Mouse (Mus musculus): ENCODE measurements at regions not wholly inside any gene's neighbourhood (a gene's known extent, or its start where the extent isn't known, plus 50 kb on each side); places are given as distances from the start of the nearest gene placed in this dataset.

DNA sequence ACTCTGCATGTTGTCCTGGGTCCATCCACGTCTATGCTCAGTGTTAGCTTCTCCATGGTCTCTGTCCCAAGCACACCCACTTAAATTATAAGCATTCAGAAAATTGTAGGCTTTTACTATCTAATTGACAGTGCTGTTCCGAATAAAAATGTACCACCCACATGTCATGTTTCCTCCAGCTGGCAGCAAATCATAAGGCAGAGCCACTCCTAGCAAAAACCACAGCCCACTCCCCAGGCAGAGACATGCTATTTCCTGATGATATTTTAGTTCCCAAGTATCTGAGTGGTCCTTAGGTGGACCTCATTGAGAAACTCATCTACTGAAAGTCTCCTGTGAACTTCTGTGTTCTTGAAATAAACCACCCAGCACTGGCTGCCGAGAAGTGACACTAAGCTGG is 117.1 kb downstream of the Spata18 start:
- H3K4me1 ChIP-seq = no peaks in the 10 kb centered on the region
- H3K4me3 ChIP-seq = no peak overlapping the region
- WGBS = 78% methylated on average over 3 of the region's 3 CpGs
- H3K27me3 ChIP-seq (ENCODE audit: poor library complexity, severe bottlenecking) = no peaks in the 10 kb centered on the region
- DNase-seq (ENCODE audit: extremely low spot score, low spot score) = no peak
- no peaks in the 10 kb centered on the region for H3K36me3 ChIP-seq (replicated peaks)
- H3K27ac ChIP-seq = no peak overlapping the region
- peaks cover 7% of the 10 kb centered on the region; the same call in 1 of the 2 replicates for H3K9me3 ChIP-seq

GRCm38 (mm10) chr5:73775775-73776548 is 124.8 kb downstream of the Spata18 start:
- DNase-seq (ENCODE audit: extremely low spot score, low spot score) = no peak
- no peaks in the 10 kb centered on the region for H3K27me3 ChIP-seq (ENCODE audit: poor library complexity, severe bottlenecking)
- 75% methylated on average over 7 of the region's 7 CpGs for WGBS
- H3K4me3 ChIP-seq = no peak overlapping the region
- no peaks in the 10 kb centered on the region for H3K36me3 ChIP-seq (replicated peaks)
- H3K27ac ChIP-seq = no peak overlapping the region
- H3K4me1 ChIP-seq = 0 out of 2 replicates have a peak, but pooled peaks cover 6% of the 10 kb centered on the region
- H3K9me3 ChIP-seq = peaks cover 8% of the 10 kb centered on the region; the same call in 1 of the 2 replicates

- H3K27me3 ChIP-seq (ENCODE audit: poor library complexity, severe bottlenecking) = no peaks in the 10 kb centered on the region
- WGBS = 88% methylated on average over 9 of the region's 9 CpGs
- DNase-seq (ENCODE audit: extremely low spot score, low spot score) = no peak
- no peak overlapping the region for H3K27ac ChIP-seq
- no peak overlapping the region for H3K4me3 ChIP-seq
- peaks cover 10% of the 10 kb centered on the region for H3K4me1 ChIP-seq
- peaks cover 8% of the 10 kb centered on the region; the same call in 1 of the 2 replicates for H3K9me3 ChIP-seq
- H3K36me3 ChIP-seq (replicated peaks) = no peaks in the 10 kb centered on the region
These were observed 126.2 kb downstream of the Spata18 start for GRCm38 (mm10) chr5:73777282-73777921.

DNA sequence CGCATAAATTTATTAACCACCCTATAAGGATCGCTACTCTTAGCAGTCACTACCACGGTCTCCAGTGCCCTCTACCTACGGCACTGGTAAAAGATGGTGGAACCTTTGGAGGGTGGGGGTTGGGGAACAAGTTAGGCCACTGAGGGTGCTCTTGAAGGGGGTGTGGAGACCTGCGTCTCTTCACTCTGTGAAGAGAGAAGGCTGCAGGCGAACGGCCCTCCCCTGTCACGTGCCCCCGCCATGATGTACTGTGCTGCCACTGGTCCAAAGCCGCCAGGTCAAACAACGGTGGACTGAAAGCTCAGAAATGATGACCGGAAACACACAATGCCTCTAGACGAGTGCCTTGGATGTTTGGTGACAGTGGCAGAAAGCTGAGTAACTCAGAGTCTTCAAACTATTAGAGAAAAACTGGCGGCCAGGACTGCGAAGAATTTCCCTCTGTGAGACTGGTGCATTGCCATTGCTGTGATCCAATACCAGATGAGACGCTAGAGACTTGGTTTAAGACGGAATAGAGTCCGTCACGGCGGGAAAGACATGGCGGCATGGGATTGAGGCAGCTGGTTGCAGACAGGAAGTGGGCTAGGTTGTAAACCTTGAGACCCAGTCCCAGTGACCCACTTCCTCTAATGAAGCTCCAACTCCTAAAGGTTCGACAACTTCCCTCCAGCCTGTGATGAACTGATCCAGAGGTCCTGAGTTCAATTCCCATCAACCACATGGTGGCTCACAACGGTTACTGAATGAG is 130.2 kb downstream of the Spata18 start:
- Histone ChIP-seq H3K27ac (no peak overlapping the region), H3K4me1 (peaks cover 24% of the 10 kb centered on the region), H3K36me3 (replicated peaks) (no peaks in the 10 kb centered on the region), H3K27me3 (ENCODE audit: poor library complexity, severe bottlenecking) (no peaks in the 10 kb centered on the region), H3K9me3 (no peaks in the 10 kb centered on the region), H3K4me3 (no peak overlapping the region)
- no peak for DNase-seq (ENCODE audit: extremely low spot score, low spot score)
- 93% methylated on average over 23 of the region's 23 CpGs for WGBS

DNA sequence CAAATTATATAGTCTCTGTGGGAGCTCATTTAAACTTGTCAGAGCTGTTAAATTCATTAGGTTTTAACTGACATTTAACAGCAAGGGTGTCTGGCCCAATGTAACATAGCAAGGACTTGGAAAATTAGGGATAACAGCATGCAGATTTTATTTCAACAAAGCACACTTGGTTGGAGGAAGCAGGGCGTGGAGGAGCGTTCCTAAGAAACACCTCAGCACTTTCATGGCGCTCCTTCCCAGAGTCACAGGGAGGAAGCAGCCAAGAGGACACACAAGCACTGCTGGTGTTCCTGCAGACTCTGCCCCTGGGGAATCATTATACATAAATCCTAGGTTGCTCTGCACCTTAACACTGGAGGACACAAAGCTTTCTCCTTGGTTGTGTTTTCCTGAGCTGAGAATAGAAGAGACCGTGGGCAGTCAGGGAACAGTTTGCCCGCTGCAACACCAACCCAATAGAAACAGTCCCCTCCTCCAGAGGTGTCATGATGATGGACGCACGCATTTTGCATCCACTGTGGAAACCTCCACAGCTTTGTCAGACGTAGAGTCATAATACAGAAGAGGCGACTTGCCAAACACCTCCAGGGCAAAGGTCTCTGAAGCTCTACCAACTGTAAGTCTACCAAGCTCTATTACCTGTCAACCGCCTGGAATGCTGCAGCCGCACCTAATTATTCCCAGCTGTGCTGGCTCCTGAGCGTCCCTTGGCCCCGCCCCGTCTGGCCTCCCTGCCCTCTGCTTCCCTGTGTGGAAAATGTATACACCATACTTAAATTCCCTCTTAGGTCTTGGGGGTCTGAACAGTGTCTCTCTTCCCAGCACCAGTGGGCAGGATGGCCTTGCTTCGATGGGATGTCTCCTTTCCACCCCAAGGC is 131.3 kb downstream of the Spata18 start:
- WGBS = 66% methylated on average over 15 of the region's 15 CpGs
- H3K4me3 ChIP-seq = no peak overlapping the region

DNA sequence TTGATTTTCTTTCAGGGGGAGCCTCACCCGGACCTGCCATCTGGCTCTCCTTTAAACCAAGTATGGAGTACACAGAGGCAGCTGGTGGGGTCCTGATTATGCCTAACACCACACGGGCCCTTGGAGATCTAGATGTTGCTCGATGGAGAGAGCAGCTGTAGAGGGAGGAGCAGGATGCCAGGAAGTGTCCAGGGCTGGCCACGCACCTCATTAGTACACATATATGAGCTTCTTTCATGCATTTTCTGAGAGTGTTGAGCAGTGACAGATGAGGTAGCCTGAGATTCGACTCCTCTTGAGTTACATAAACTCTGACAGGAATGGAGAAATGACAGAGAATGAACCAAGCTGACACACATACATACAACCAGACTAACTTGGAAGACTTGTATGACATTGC is 136.1 kb downstream of the Spata18 start:
- DNase-seq (ENCODE audit: extremely low spot score, low spot score) = no peak

More for the DNA sequence above, 131.3 kb downstream of the Spata18 start:
- no peaks in the 10 kb centered on the region for H3K27me3 ChIP-seq (ENCODE audit: poor library complexity, severe bottlenecking)
- peaks cover 24% of the 10 kb centered on the region for H3K4me1 ChIP-seq
- H3K27ac ChIP-seq = peak overlapping the region; percentile 65
- no peaks in the 10 kb centered on the region for H3K36me3 ChIP-seq (replicated peaks)
- DNase-seq (ENCODE audit: extremely low spot score, low spot score) = peak; percentile 51
- no peaks in the 10 kb centered on the region for H3K9me3 ChIP-seq

DNA sequence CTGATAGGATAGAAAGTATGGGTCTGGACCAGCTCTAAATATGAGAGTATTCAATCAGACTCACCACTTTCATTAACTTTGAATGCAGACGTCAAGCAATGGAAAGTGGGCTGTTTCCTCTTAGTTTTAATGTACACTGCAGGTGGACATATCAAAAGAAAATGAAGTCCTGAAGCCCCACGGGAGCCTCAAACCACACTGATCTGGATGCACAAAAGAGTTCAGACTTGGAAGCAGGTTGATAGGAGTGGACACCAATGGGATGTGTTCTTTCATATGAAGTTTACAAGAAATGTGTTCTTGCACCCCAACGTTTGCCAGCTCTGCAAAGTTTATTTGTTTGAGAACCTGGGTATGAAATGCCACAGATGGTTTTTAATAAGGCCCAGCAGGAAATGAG is 141.0 kb downstream of the Spata18 start:
- H3K9me3 ChIP-seq = no peaks in the 10 kb centered on the region
- H3K36me3 ChIP-seq (replicated peaks) = no peaks in the 10 kb centered on the region
- no peak for DNase-seq (ENCODE audit: extremely low spot score, low spot score)
- H3K27me3 ChIP-seq (ENCODE audit: poor library complexity, severe bottlenecking) = no peaks in the 10 kb centered on the region
- H3K27ac ChIP-seq = no peak overlapping the region
- H3K4me1 ChIP-seq = no peaks in the 10 kb centered on the region
- H3K4me3 ChIP-seq = no peak overlapping the region
- WGBS = 86% methylated on average over 3 of the region's 3 CpGs

More for the DNA sequence above, 136.1 kb downstream of the Spata18 start:
- Histone ChIP-seq H3K4me3 (no peak overlapping the region), H3K9me3 (no peaks in the 10 kb centered on the region), H3K27ac (no peak overlapping the region), H3K27me3 (ENCODE audit: poor library complexity, severe bottlenecking) (no peaks in the 10 kb centered on the region), H3K36me3 (replicated peaks) (no peaks in the 10 kb centered on the region), H3K4me1 (peaks cover 21% of the 10 kb centered on the region)
- WGBS = 84% methylated on average over 5 of the region's 5 CpGs

DNA sequence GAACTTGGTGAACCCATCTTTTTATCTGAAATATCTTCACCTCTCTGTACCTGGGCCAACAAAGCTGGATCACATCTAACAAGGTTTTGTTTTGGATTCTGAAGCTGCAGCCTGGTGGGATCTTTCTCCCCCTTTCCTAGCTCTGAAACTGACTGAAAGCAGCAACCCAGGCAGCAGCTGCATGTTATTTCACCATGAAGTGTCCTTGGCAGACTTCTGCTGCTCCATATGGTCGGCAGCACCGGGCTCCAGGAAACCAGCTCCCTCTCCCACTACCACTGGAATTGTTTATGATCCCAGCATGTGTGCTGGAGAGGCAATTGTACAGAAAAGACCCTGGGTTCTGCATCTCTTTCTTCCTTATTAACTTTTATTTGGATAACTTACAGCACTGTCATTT is 145.0 kb downstream of the Spata18 start:
- Histone ChIP-seq H3K36me3 (replicated peaks) (no peaks in the 10 kb centered on the region), H3K9me3 (no peaks in the 10 kb centered on the region), H3K27me3 (ENCODE audit: poor library complexity, severe bottlenecking) (no peaks in the 10 kb centered on the region), H3K4me1 (no peaks in the 10 kb centered on the region), H3K4me3 (no peak overlapping the region), H3K27ac (no peak overlapping the region)
- DNase-seq (ENCODE audit: extremely low spot score, low spot score) = no peak
- 77% methylated on average over 2 of the region's 2 CpGs for WGBS

GRCm38 (mm10) chr5:73797980-73798379 is 146.8 kb downstream of the Spata18 start:
- H3K27me3 ChIP-seq (ENCODE audit: poor library complexity, severe bottlenecking) = no peaks in the 10 kb centered on the region
- H3K36me3 ChIP-seq (replicated peaks) = no peaks in the 10 kb centered on the region
- H3K4me3 ChIP-seq = no peak overlapping the region
- H3K4me1 ChIP-seq = no peaks in the 10 kb centered on the region
- no peak overlapping the region for H3K27ac ChIP-seq
- no peak for DNase-seq (ENCODE audit: extremely low spot score, low spot score)
- no peaks in the 10 kb centered on the region for H3K9me3 ChIP-seq
- WGBS = 82% methylated on average over 3 of the region's 3 CpGs

DNA sequence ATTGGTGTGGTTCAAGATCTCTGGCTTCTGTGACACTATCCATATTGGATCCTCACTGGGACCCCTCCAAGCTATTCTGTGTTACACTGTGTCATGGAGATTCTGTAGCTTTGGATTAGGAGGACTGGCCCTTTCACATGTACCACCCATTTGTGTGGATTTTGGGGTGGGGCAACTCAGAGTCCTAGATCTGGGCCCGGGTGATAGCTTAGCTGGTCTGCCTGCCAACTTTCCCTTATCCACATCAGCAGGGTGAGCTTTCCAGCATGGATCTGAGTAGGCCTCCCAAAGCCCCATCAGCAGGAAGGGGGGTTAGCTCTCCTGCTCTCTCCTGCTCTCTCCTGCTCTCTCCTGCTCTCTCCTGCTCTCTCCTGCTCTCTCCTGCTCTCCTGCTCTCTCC is 152.3 kb downstream of the Spata18 start:
- H3K27me3 ChIP-seq (ENCODE audit: poor library complexity, severe bottlenecking) = no peaks in the 10 kb centered on the region
- no peak overlapping the region for H3K27ac ChIP-seq
- H3K9me3 ChIP-seq = peaks cover 10% of the 10 kb centered on the region; the same call in 1 of the 2 replicates
- H3K4me1 ChIP-seq = no peaks in the 10 kb centered on the region
- no peaks in the 10 kb centered on the region for H3K36me3 ChIP-seq (replicated peaks)
- no peak for DNase-seq (ENCODE audit: extremely low spot score, low spot score)
- no peak overlapping the region for H3K4me3 ChIP-seq
- WGBS = 86% methylated on average over 1 of the region's 1 CpGs

- WGBS = 85% methylated on average over 4 of the region's 4 CpGs
- H3K9me3 ChIP-seq = peaks cover 10% of the 10 kb centered on the region; the same call in 1 of the 2 replicates
- DNase-seq (ENCODE audit: extremely low spot score, low spot score) = no peak
- no peak overlapping the region for H3K27ac ChIP-seq
- no peaks in the 10 kb centered on the region for H3K36me3 ChIP-seq (replicated peaks)
- H3K4me1 ChIP-seq = no peaks in the 10 kb centered on the region
- H3K4me3 ChIP-seq = no peak overlapping the region
- no peaks in the 10 kb centered on the region for H3K27me3 ChIP-seq (ENCODE audit: poor library complexity, severe bottlenecking)
These were observed 153.5 kb downstream of the Spata18 start for GRCm38 (mm10) chr5:73804556-73805230.

- Histone ChIP-seq H3K4me3 (no peak overlapping the region), H3K9me3 (no peaks in the 10 kb centered on the region), H3K4me1 (no peaks in the 10 kb centered on the region), H3K27ac (no peak overlapping the region), H3K27me3 (ENCODE audit: poor library complexity, severe bottlenecking) (no peaks in the 10 kb centered on the region), H3K36me3 (replicated peaks) (no peaks in the 10 kb centered on the region)
- no peak for DNase-seq (ENCODE audit: extremely low spot score, low spot score)
- WGBS = 84% methylated on average over 3 of the region's 3 CpGs
These were observed 159.5 kb downstream of the Spata18 start for GRCm38 (mm10) chr5:73810660-73811059.

All from forebrain, embryonic 10.5 days (tissue).